Mouse (Mus musculus): ENCODE results near the gene Col26a1.

Col26a1 gene

GRCm38 (mm10) chr5:136882788-136883439, at the start of gene Col26a1:
Col26a1 (minus strand) TSS chr5:136883209.
- DNase-seq (ENCODE audit: low read depth, low spot score): no peak

DNA sequence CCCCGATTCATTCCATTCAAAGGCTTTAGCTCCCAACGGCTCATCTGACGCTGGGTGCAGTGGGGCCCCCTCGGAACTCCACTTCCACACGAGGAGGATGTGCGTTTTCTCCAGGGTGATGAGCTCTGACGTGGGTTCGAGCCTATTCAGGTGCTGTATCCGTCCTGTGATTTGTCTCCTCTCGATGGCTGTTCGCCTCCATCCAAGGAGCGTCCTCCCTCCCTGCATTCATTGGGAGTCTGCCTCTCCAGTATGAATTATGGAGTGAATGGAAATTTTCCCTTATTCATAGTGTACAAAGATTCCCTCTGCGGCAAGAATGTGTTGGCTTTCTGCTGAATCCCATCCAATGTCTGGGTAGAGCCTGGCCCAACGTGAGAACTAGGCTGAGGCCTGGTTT, 48.9 kb upstream of the Col26a1 start:
- no peak for DNase-seq (ENCODE audit: low read depth, low spot score)

DNA sequence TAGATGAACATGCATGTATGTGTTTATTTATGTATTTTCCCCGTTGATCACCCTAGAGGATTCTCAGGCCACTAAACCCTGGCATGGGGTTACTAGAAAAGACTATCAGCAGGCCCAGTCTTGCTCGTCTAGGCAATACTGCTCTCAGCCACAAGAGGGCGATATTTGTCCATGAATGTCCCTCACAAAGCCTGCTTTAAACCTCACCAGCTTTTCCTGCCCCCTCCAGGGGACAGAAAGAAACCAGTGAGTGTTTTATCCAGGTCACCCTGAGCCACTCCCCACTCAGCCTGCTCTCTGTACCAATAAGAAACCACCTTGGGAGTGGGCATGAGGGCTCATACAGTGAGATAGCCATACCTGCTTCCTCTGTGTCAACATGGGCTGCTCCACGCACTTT, 46.1 kb upstream of the Col26a1 start:
- DNase-seq (ENCODE audit: low read depth, low spot score): peak; percentile 90

GRCm38 (mm10) chr5:136923751-136924478, 40.9 kb upstream of the Col26a1 start:
- DNase-seq (ENCODE audit: low read depth, low spot score): no peak

- DNase-seq (ENCODE audit: low read depth, low spot score): no peak
Observed at GRCm38 (mm10) chr5:136922830-136923229, 39.8 kb upstream of the Col26a1 start.

GRCm38 (mm10) chr5:136919546-136920301, 36.7 kb upstream of the Col26a1 start:
- no peak for DNase-seq (ENCODE audit: low read depth, low spot score)

DNA sequence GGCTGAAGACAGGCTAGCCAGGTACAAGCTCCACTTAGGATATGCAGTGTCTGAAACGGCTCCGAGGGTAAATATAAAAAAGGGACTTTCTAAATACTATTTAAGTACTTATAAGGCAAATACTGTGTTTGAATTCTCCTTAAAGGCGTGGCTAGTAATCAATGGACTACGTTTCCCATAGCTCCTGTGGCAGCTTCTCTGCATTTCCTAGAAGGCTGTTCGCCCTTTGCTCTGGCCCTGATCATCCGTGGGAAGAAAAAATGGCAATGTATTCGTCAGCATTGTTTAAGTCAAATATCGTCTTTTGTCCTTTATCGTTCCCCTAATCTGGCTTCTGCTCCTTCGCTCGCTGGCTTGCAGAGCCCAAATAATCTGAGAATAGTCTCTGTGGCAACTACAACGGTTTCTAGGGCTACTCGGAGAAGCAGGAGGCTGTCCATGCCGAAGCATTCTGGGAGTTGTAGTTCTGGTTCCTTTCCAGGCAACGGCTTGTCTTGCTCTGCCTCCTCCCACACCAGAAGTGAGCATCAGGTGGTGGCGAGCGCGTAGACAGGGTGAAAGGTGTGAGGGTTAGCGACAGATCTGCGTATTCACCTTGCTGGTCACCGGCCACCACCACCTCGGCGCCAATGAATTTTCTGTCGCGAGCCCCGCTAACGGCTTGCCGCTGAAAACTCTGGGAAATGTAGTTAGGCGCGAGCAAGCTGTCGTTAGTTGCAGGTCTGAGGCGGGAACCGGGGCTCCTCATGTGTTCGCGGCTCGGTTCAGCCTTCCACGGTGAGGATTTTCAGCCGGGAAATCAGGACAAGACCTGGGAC, 35.9 kb upstream of the Col26a1 start:
- peak; percentile 83 for DNase-seq (ENCODE audit: low read depth, low spot score)

GRCm38 (mm10) chr5:136917613-136918242, 34.7 kb upstream of the Col26a1 start:
- no peak for DNase-seq (ENCODE audit: low read depth, low spot score)

GRCm38 (mm10) chr5:136914183-136914582, 31.2 kb upstream of the Col26a1 start:
- no peak for DNase-seq (ENCODE audit: low read depth, low spot score)

DNA sequence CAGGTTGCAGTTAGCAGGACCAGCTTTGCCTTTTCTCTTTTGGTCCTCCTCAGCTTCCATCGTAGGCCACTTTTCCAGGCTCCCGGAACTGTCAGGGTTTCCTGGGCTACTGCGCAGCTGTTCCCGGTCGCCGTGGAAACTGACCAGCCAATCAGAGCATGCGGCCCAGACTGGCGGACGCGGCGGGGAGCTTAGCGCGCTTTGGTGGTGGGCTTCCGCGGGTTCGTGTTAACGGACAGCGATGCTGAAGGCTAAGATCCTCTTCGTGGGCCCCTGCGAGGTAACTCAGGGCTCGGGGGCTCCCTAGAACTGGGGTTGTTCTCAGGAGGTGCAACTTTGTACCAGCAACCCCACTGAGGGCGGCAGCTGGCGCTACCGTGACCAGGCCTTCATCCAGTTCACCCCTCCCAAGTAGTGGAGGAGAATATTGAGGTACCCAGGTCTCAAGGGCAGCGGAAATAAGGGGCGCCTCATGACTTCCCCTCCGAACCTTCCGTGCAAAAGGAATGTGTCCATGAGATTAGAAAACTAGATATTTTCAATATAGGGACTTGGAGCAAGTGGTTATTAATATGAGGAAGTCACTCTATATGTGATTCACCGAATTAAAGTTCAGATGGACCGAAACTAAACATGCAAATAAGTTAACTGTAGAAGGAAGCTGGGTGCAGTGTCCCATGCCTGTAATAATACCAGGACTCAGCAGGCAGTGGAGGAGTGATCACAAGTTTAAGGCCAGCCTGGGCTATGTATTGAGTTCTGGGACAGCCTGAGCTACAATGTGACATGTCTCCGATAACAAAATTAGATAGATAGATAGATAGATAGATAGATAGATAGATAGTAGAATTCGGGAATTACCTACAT, 25.2 kb upstream of the Col26a1 start, which contains the start of gene Ift22:
Gene Ift22 (plus strand): TSS at position 160 of the 867 bp plus-strand sequence.
- peak; percentile 93 for DNase-seq (ENCODE audit: low read depth, low spot score)

GRCm38 (mm10) chr5:136907587-136907986, 24.6 kb upstream of the Col26a1 start:
- no peak for DNase-seq (ENCODE audit: low read depth, low spot score)

GRCm38 (mm10) chr5:136905630-136906029, 22.6 kb upstream of the Col26a1 start:
- no peak for DNase-seq (ENCODE audit: low read depth, low spot score)

GRCm38 (mm10) chr5:136904621-136905020, 21.6 kb upstream of the Col26a1 start:
- DNase-seq (ENCODE audit: low read depth, low spot score): no peak

GRCm38 (mm10) chr5:136895529-136895963, 12.5 kb upstream of the Col26a1 start:
- peak; percentile 21 for DNase-seq (ENCODE audit: low read depth, low spot score)

GRCm38 (mm10) chr5:136894840-136895528, 12.0 kb upstream of the Col26a1 start:
- peak; percentile 23 for DNase-seq (ENCODE audit: low read depth, low spot score)

- peak; percentile 67 for DNase-seq (ENCODE audit: low read depth, low spot score)
Observed at GRCm38 (mm10) chr5:136888539-136889355, 5.7 kb upstream of the Col26a1 start.

DNA sequence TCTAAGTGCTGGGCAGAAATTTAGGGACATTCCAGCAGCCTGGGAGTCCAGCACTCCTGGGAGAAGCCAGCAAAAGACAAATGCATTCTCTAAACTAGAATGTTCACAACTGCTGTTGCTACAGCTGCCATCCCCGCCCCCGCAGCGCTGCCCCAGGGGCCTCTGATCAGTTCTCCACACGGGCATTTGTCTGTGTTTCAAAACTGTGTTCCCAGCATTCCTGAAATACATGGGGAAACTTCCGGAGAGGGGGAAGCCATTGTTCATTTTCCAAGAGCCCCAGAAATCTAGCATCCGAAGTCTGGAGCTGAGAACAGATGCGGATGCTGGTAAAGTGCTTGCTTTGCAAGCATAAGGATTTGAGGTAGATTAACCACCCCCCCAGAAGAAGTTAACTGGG, 3.9 kb upstream of the Col26a1 start:
- peak; percentile 68 for DNase-seq (ENCODE audit: low read depth, low spot score)

- no peak for DNase-seq (ENCODE audit: low read depth, low spot score)
Observed at GRCm38 (mm10) chr5:136882055-136882787, 788 bp downstream of the Col26a1 start.
